Mouse (Mus musculus) CH12F3 (cell line): ENCODE results near the gene Capns2.

Experiments
- in situ Hi-C: fragments of 300-500 bp; cut with MboI; formaldehyde crosslinking; loops from 2 replicates; pipeline ENCODE4 v1.14.3; 2020; ENCODE audit warnings: low sequenced_read_pairs

Capns2 gene

DNA sequence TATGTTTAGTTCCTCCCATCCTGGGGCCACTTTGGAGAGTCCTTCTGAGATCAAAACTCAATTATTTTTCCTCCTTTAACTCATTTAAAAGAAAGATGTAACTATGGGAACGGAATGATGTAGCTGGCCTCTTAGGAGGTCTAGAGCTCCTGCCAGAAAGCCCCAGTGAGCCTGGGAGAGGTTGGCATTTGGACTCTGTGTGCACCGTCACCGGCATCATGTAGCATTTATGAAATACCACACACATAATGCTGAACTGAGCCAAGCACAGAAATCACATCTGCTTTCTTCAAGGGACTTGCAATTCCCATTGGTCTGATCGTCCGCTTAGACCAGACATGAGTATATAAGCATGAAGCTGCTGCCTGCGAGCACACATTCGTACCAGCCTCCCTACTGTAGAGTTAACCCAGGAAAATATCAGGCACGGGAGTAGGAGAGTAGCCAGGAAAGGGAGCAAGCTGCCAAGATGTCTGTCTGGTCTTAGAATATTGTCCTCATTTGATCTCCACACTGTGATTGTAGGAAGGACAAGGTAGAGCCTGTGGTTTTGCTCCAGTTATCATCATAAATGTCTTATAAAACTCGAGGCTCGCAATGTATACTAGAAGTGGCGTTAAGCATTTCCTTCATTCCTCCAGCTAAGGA, 2.4 kb downstream of the Capns2 start:
- in situ Hi-C loops = no loop called here

DNA sequence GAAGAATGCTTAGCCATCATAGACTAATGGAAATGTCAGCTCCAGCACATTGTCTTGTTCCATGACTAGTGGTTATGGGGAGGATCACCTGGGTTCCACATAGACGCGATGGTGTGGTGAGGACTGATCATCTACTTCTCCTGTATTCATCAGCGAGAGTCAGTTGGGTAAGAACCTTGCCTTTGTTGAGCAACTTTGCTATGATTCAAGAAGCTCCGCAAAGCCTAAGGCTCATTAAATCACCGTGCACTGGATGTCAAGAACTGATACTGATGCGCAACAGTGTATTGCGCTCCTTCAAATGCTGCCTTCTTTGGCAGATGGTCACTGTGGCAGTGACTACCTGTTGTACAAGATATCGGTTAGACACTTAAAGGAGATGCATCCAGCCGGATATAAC, 5.3 kb downstream of the Capns2 start:
- in situ Hi-C loops = no loop called here

DNA sequence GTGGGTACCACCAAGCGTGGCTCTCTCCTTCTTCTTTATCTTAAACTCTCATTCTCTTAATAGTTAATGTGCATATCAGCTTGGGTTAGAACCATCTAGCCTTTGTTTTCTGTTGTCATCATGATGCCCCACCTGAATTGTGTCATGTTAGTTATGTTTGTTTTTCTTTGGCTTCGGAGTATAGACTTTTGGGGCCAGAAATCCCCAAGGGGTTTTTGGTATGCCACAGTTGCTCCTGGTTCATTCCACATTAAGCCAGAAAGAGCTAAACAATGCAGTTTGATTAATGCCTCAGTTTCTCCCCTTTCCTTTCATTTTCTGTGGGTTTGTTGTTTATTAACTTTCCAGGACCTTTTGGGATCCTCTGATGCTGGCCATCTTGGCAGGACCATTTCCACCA, 7.2 kb downstream of the Capns2 start:
- in situ Hi-C loops = no loop called here

DNA sequence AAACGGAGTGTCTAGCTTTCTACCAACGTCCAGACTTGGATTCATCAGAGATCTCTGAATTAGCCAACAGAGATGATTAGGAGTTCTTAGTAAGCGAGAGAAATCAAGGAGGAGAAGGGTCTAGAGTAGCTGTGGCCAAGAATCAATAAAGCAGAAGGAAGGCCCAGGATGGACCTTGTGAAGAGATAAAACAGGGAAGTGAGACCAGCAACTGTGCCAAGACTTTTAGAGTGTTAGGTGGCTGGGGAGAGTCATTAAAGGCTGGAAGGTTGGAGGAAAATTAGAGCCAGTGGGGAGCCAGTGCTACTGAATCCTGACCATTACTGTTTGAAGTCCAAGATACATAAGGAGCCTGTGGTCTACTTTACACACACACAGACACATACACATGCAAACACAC, 10.3 kb downstream of the Capns2 start:
- in situ Hi-C loops = no loop called here

DNA sequence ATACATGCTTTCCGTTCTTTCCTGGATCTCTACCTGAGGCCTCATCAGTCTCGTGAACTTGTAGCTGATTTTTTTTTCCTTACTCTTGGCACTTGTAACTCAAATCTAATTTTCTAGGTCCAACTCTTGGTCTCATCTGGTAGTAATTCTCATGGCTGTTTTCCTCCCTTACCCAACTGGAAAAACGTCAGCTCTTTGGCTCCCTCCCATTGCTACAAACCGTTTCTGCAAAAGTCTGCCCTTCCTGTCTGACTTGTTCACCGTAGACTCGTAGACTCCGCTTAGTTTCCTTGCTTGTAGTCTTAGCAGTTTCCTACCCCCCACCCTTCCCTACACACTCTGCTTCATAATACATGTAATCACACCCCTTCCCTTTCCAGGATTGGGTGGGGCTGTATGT, 12.2 kb downstream of the Capns2 start:
- in situ Hi-C loops = no loop called here

DNA sequence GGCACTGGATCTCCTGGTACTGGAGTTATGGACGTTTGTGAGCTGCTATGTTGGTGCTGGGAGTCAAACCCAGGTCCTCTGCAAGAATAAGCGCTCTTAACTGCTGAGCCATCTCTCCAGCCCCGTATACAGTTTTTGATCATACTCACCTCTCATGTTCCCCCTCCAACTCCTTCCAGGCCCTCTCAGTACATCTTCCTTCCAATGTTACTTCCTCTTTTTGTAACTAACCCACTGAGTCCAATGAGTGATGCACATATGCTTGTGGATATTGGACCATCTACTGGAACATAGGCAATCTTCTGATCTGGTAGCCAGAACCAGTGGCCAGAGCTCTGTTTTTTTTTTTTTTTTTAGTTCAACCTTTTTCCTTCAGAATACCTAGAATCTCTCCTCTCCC, 14.9 kb downstream of the Capns2 start:
- in situ Hi-C loops = no loop called here

DNA sequence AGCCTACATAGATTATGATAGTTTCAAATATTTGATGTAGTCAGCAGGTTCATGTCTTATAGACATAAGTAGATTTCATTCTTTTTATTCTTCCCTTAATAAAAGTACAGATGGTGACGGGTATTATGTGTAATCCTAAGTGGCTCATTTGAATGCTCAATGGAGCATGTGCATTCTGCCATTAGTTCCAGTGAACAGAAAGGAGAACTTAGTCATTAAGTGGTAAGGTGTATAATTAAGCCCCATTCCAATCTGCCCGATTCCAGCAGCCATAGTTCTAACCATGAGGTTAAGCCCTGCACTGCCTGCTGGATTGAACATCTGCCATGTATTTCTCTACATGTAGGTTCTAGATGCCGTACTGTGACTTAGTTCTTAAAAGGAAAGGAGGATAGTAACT, 20.6 kb downstream of the Capns2 start:
- in situ Hi-C loops = no loop called here

DNA sequence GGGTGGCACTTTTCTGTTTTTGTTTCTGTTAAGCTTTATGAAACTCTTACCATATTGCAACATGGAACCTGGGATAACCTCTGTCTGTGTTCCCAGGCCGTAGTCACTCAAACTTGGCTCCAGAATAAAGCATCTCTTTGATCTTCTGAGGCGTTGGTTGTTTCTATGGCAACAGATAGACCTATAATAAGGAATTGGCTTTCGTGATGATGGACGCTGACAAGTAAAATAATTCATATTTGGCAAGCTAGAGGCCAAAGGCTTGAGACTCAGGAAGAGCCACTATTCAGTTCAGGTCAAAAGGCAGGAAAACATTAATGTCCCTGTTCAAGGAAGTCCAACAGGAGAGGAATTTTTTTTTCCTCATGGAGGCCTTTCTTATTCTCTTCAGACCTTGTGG, 27.8 kb downstream of the Capns2 start:
- in situ Hi-C loops = no loop called here

DNA sequence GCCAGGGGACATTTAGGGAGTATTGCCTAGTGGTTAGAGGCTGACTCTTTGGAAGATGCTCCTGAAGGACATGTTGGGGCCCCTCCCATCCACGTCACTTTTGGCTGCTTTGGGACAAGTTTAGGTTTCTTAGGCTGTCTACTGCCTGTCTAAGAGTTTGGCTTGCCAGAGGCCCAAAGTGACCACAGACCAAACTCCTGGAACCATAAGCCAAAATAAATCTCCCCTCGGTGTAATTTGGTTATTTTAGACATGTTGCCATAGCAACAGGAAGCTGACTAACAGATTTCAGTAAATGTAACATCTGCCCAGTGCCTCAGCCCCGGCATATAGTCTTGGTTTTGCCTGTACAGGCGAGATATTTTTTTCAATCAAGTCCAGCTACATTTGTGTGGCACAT, 36.8 kb downstream of the Capns2 start:
- in situ Hi-C loops = no loop called here

DNA sequence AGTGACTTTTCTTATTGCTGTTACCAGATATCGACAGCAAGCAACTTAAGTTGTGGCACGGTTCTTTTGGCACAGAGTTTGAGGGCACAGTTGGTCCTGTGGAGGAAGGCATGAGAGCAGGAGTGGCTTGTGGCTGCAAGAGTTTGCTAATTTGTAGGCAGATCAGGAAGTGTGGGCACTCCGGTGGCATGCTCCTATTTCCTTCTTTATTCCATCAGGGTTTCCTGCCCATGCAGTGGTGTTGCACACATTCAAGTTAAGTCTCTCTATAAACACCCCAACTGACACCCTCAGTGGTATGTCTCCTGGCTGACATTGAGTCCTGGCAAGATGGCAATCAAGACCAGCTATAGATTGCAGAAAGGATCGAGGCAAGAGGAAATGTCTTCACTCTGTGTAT, 47.9 kb downstream of the Capns2 start:
- in situ Hi-C loops = no loop called here

DNA sequence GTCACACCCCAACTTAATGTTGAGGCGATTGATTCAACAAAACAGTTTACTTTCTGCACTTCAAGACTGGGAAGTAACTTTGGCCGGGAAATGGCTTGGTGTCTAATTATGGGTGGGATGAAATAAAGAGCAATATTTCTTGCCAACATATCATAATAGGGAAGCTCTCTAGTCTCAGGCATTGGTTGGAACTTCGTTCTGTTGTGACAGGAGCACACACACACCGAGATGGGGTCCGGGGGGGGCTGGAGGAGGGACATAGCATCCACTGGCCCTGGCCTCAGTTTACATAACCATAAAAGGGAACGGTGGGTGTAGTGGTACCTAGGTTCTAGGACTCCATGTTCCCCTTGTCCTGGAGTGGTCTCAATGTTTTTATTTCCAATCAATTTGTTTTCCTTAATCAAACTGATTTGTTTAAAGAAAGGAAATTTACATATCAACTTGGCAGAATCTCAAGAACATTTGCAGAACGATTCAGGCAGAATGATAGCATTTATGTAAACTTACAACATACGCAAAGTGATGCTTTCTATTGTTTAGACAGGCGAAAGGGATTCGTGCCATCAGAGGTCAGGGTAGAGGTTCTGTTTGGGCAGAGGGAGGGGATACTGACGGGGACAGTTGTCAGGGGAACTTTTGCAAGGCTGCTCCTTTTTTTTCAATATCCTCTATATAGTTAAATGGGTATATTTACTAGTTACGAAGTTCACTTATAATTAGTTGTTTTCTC, 49.6 kb downstream of the Capns2 start:
- in situ Hi-C loops = loop anchor here (25.0 kb wide), 1 partner anchor 1214 kb away; no protein-coding TSS in a partner anchor
